Mouse (Mus musculus) liver, adult 2 months (tissue): ENCODE data around the gene Thap3. TPM values are rescaled to one million over a fixed set of nuclear protein-coding genes. Genes with fewer than 3 reads are reported as not detected.

ENCODE experiments used
- DNase-seq: peaks from one replicate; pipeline ENCODE4 v3.0.0-alpha.2; 2011; ENCODE audit warnings: low read depth, low spot score; ENCODE audit errors: extremely low read depth
- H3K27ac ChIP-seq: fragments of 200-500 bp; replicated peaks from 2 replicates; pipeline ENCODE4 v1.5.1; 2012; ENCODE audit warnings: low read depth, mild to moderate bottlenecking, control low read depth, inconsistent platforms, low read length; ENCODE audit not compliant: insufficient read depth
- H3K27me3 ChIP-seq: fragments of 200-500 bp; 2 replicates; pipeline ENCODE4 v1.6.1; 2012; ENCODE audit warnings: mild to moderate bottlenecking, moderate library complexity, low read length, inconsistent platforms; ENCODE audit not compliant: control insufficient read depth, insufficient read depth
- H3K36me3 ChIP-seq: fragments of 200-500 bp; 2 replicates; pipeline ENCODE4 v1.6.1; 2012; ENCODE audit warnings: low read length, inconsistent platforms; ENCODE audit not compliant: control insufficient read depth, insufficient read depth
- H3K4me1 ChIP-seq: fragments of 200-500 bp; 2 replicates; pipeline ENCODE4 v1.6.1; 2011; ENCODE audit warnings: low read length; ENCODE audit not compliant: control insufficient read depth, insufficient read depth
- H3K4me3 ChIP-seq: fragments of 200-500 bp; 2 replicates; pipeline ENCODE4 v1.5.1; 2011; ENCODE audit warnings: low read depth, mild to moderate bottlenecking, control low read depth, low read length, moderate library complexity; ENCODE audit not compliant: insufficient read depth
- H3K79me2 ChIP-seq: fragments of 200-500 bp; 2 replicates; pipeline ENCODE4 v1.6.1; 2012; ENCODE audit warnings: inconsistent platforms, mild to moderate bottlenecking, low read length, moderate library complexity; ENCODE audit not compliant: control insufficient read depth, insufficient read depth
- H3K9ac ChIP-seq: fragments of 200-500 bp; 2 replicates; pipeline ENCODE4 v1.6.1; 2012; ENCODE audit warnings: low read depth, mild to moderate bottlenecking, control low read depth, inconsistent platforms, low read length
- CTCF ChIP-seq: fragments of 200-500 bp; IDR thresholded peaks from 2 replicates; pipeline ENCODE4 v1.5.1; 2011; ENCODE audit warnings: low read depth, low read length, control low read depth
- POLR2A ChIP-seq: fragments of 200-500 bp; IDR thresholded peaks from 2 replicates; pipeline ENCODE4 v1.6.1; 2011; ENCODE audit warnings: low read length, control low read depth; ENCODE audit not compliant: insufficient read depth; ENCODE audit errors: extremely low read depth
- WGBS: fragments of 180-500 bp; shearing (Covaris S2); methylation state at CpG from one replicate; pipeline ENCODE4 v1.1.7; 2018; 5-methylcytosine and 5-hydroxymethylcytosine counted together
- polyA plus RNA-seq: library from polyadenylated mRNA; depleted of rRNA; stranded (reverse); fragments of >200 nt; gene quantifications from 2 replicates; pipeline ENCODE4 v1.2.3, GENCODE M21; 2012
- total RNA-seq: library from RNA; depleted of rRNA; stranded (reverse); fragments of >200 nt; gene quantifications from 2 replicates; pipeline ENCODE4 v1.2.3, GENCODE M21; 2014

Gene Thap3
- total and polyA plus RNA-seq, 2 experiments, result 7.9 to 24.1 TPM

DNA sequence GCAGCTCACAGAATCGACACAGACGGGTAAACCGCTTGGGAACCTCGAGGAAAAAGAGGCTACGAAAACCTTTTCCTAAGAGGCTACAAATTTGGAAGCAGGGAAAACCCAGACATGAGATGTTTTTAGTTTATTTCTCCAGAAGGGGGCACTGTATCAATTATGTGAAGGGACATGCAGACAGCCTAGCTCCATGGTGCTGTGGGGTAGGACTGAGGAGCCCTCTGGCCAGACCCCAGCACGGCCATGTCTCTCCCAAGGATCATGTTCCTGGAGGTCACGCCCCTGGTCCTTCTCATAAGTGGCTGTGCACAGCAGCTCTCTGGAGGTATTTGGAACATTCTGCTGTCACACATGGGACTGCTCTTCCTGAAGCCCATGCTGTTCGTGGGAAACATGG, 8.1 kb downstream of the Thap3 start:
- 81% methylated on average over 8 of the region's 8 CpGs for WGBS
- no peak overlapping the region for H3K9ac ChIP-seq
- H3K27me3 ChIP-seq, result no peaks in the 10 kb centered on the region
- H3K79me2 ChIP-seq, result no peaks in the 10 kb centered on the region
- TF ChIP-seq CTCF (0 out of 2 replicates have a peak, but pooled peaks have one; percentile 31), POLR2A (no peak)
- no peak for DNase-seq
- no peaks in the 10 kb centered on the region for H3K4me1 ChIP-seq
- no peaks in the 10 kb centered on the region; the same call in 1 of the 2 replicates for H3K36me3 ChIP-seq
- no peak overlapping the region for H3K4me3 ChIP-seq
- H3K27ac ChIP-seq, result no peak overlapping the region

DNA sequence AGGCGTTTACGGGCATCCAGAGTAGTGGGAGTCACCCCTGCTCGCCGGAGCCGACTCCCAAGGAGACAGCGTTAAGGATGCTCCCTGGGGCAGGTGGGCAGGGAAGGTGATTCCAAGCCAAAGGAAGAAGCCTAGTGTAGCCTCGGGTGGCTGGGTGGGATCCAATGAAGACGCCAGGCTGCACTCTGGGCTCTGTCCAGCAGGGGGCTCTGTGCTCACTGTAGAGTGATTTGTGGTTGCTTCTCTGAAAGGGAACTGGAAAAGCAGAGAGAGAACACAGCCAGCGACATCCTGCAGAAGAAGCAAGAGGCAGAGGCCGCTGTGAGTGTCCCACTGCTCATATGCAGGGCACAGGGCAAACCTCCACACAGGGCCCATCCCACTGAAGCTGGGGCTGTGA, 11.0 kb downstream of the Thap3 start:
- no peak overlapping the region for H3K9ac ChIP-seq
- no peak for TF ChIP-seq POLR2A
- peak; percentile 89 for TF ChIP-seq CTCF
- peak; percentile 29 for DNase-seq
- peaks cover 6% of the 10 kb centered on the region; the same call in 1 of the 2 replicates for H3K36me3 ChIP-seq
- no peaks in the 10 kb centered on the region for H3K79me2 ChIP-seq
- H3K4me1 ChIP-seq, result no peaks in the 10 kb centered on the region
- H3K27ac ChIP-seq, result no peak overlapping the region
- no peaks in the 10 kb centered on the region for H3K27me3 ChIP-seq
- 50% methylated on average over 10 of the region's 10 CpGs for WGBS
- no peak overlapping the region for H3K4me3 ChIP-seq

DNA sequence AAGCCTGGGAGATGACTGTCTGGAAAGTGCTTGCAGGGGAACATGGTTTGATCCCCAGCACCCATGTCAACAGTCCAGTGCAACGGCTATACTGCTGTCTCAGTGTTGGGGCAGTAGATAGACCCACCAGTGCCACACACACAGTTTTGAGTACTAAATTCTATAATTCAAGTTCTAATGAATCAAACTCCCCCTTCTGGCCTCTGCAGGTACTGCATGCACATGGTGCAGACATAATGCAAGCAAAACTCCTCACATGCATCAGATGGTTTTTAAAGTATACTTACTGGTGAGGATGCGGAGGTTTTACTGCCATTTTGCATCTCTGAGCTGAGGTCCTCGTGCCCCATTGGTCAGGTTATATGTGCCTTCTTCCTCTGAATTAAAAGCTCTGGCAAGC, 13.4 kb downstream of the Thap3 start:
- 94% methylated on average over 3 of the region's 3 CpGs for WGBS
- DNase-seq, result no peak
- no peaks in the 10 kb centered on the region for H3K27me3 ChIP-seq
- no peak overlapping the region for H3K9ac ChIP-seq
- H3K36me3 ChIP-seq, result peaks cover 6% of the 10 kb centered on the region; the same call in 1 of the 2 replicates
- no peaks in the 10 kb centered on the region for H3K4me1 ChIP-seq
- no peaks in the 10 kb centered on the region for H3K79me2 ChIP-seq
- H3K27ac ChIP-seq, result no peak overlapping the region
- TF ChIP-seq CTCF (peak; percentile 3; the same call in 1 of the 2 replicates), POLR2A (no peak)
- H3K4me3 ChIP-seq, result no peak overlapping the region

DNA sequence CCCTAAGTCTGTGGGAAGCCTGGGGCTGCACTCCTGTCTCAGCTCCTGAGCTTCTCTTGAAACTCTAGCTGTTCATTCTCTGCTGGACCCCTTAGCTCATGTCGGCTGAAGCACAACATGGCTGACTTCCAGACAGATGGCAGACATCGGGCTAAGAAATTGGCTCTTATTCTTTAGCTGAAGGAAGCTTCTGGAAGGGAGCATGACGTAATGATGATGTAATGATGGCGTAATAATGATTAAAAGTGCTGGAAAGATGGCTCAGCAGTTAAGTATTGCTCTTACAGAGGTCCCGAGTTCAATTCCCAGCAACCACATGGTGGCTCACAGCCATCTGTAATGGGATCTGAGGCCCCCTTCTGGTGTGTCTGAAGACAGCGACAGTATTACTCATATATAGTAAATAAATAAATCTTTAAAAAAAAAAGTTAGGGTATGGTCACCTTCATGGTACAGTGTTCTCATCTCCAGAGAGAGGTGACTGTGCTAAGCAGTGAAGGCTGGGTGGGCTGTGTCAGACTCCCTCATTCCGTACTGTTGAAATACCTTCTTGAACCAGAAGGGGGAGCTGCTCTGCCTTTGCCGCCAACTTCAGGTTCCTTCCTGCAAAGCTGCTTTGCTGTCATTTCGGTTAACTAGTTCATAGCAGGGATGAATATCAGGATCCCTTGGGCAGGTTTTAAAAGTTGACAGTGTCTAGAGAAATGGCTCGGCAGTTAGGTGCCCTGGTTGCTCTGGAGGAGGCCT, 16.4 kb downstream of the Thap3 start:
- peak; percentile 52; the same call in 1 of the 2 replicates for TF ChIP-seq CTCF
- no peak for TF ChIP-seq POLR2A
- Histone ChIP-seq H3K4me3 (no peak overlapping the region), H3K79me2 (no peaks in the 10 kb centered on the region), H3K4me1 (no peaks in the 10 kb centered on the region), H3K27me3 (no peaks in the 10 kb centered on the region), H3K9ac (no peak overlapping the region), H3K27ac (no peak overlapping the region), H3K36me3 (peaks cover 8% of the 10 kb centered on the region; the same call in 1 of the 2 replicates)
- DNase-seq, result no peak
- 81% methylated on average over 10 of the region's 10 CpGs for WGBS

DNA sequence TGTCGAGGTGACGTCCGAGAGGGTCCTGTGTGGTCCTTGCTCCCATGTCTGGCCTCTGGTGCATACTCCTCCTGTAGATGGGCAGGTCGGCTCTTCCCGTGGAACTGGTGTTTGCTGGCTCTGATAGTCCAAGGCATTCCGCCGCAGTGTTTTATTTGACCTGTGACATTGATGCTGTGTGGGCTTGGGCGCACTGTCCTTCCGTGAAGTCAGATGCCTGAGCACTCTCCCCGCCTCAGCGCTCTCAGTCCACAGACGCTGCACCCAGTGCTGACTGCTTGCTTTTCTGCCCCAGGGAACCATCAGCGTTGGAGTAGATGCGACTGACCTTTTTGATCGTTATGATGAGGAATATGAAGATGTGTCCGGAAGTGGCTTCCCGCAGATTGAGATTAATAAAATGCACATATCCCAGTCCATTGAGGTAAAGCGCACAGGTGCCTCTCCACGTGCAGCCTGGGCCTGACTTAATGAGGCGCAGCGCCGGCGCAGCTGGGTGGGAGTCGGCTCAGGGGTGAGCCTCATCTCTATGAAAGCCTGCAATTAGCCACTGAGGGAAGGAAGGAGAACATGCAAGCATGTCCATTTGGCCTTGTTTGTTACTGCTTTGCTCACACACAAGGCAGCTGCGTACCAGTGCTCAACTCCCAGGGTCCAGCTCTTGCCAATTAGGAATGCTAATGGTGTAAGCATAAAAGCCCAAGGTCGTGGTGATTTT, 20.4 kb downstream of the Thap3 start:
- no peak overlapping the region for H3K4me3 ChIP-seq
- no peaks in the 10 kb centered on the region; the same call in 1 of the 2 replicates for H3K79me2 ChIP-seq
- TF ChIP-seq POLR2A, result no peak
- TF ChIP-seq CTCF, result no peak
- H3K4me1 ChIP-seq, result no peaks in the 10 kb centered on the region
- no peak overlapping the region for H3K27ac ChIP-seq
- DNase-seq, result no peak
- H3K27me3 ChIP-seq, result no peaks in the 10 kb centered on the region
- no peak overlapping the region for H3K9ac ChIP-seq
- WGBS, result 92% methylated on average over 26 of the region's 26 CpGs
- peaks cover 13% of the 10 kb centered on the region; the same call in 1 of the 2 replicates for H3K36me3 ChIP-seq
